Mouse (Mus musculus): ENCODE measurements around the gene Arl6.

- TF ChIP-seq ZMIZ1 (IDR thresholded peaks at IDR 0.05; ENCODE audit: low read depth, low read length) (no peak), USF2 (IDR thresholded peaks at IDR 0.05; ENCODE audit: borderline replicate concordance in 1 of 2, insufficient read depth in 1 of 2, low read depth in 1 of 2, low read length in 2 of 2) (no peak), POLR2A (IDR thresholded peaks at IDR 0.05; ENCODE audit: control insufficient read depth in 1 of 2, insufficient read depth in 1 of 2, low read depth in 1 of 2, low read length in 2 of 2, poor library complexity in 1 of 2) (no peak), POLR2AphosphoS5 (IDR thresholded peaks at IDR 0.05; ENCODE audit: borderline replicate concordance, low read depth, low read length) (no peak), MXI1 (IDR thresholded peaks at IDR 0.05; ENCODE audit: low read depth, low read length) (no peak), EP300 (IDR thresholded peaks at IDR 0.05; ENCODE audit: low read depth in 1 of 2, low read length in 2 of 2) (no peak), HCFC1 (IDR thresholded peaks at IDR 0.05; ENCODE audit: low read depth, low read length) (no peak), E2F4 (IDR thresholded peaks at IDR 0.05; ENCODE audit: borderline replicate concordance, low read depth, low read length) (no peak), POLR2AphosphoS2 (IDR thresholded peaks at IDR 0.05; ENCODE audit: low read length) (no peak), MAFK (IDR thresholded peaks at IDR 0.05; ENCODE audit: borderline replicate concordance, low read depth, low read length) (no peak), CTCF (IDR thresholded peaks at IDR 0.05 in 2 of 3, conservative IDR thresholded peaks at IDR 0.05 in 1 of 3; ENCODE audit: control insufficient read depth in 1 of 3, insufficient read depth in 1 of 3, low read depth in 2 of 3, low read length in 3 of 3, poor library complexity in 1 of 3, severe bottlenecking in 1 of 3) (no peak), CHD1 (IDR thresholded peaks at IDR 0.05; ENCODE audit: low read depth, low read length) (no peak), MEF2A (IDR thresholded peaks at IDR 0.05; ENCODE audit: extremely low read depth, insufficient replicate concordance, low read depth, low read length, poor library complexity, severe bottlenecking) (no peak), RCOR1 (IDR thresholded peaks at IDR 0.05; ENCODE audit: low read depth, low read length) (no peak)
Measured at GRCm38 (mm10) chr16:59573961-59574360, 65.2 kb downstream of the Arl6 start.

Measured in MEL (cell line).